Mouse (Mus musculus) liver, embryonic 14.5 days (tissue): ENCODE results near the gene Olfr1045. TPM values are rescaled to one million over a fixed set of nuclear protein-coding genes. Genes with fewer than 3 reads are reported as not detected.

ENCODE experiments used
- ATAC-seq: fragments of 200-750 bp; cut with Nextera tagmentation; 2 replicates; pipeline ENCODE4 v1.8.0; 2017; ENCODE audit warnings: moderate number of reproducible peaks, mild to moderate bottlenecking, moderate library complexity; ENCODE audit not compliant: insufficient read depth
- DNase-seq, 3 experiments: peaks; one replicate each; pipeline ENCODE4 v3.0.0-alpha.2; 2012 to 2013; ENCODE audit warnings: low read depth in 3 of 3, low spot score in 3 of 3
- H3K27ac ChIP-seq: fragments of 300-500 bp; sonication (generic); 2 replicates; pipeline ENCODE4 v1.5.1; 2014; ENCODE audit warnings: moderate library complexity, mild to moderate bottlenecking, control low read depth, inconsistent platforms
- H3K27me3 ChIP-seq: fragments of 300-500 bp; sonication (generic); 2 replicates; pipeline ENCODE4 v1.6.1; 2014; ENCODE audit warnings: mild to moderate bottlenecking, low read length, moderate library complexity; ENCODE audit not compliant: control insufficient read depth, insufficient read depth
- H3K36me3 ChIP-seq: fragments of 300-500 bp; sonication (generic); replicated peaks from 2 replicates; pipeline ENCODE4 v1.6.1; 2014; ENCODE audit warnings: low read depth; ENCODE audit not compliant: control insufficient read depth, insufficient read depth
- H3K4me1 ChIP-seq, 2 experiments: fragments of 200-500 bp in 1 of 2; fragments of 300-500 bp in 1 of 2; sonication (generic) in 1 of 2; replicated peaks; 2 replicates each; pipeline ENCODE4 v1.6.1; 2012 to 2014; ENCODE audit warnings: antibody characterized with exemption in 1 of 2, inconsistent platforms in 1 of 2, low read length in 1 of 2; ENCODE audit not compliant: control insufficient read depth in 2 of 2, insufficient read depth in 2 of 2
- H3K4me2 ChIP-seq: fragments of 300-500 bp; sonication (generic); 2 replicates; pipeline ENCODE4 v1.6.1; 2014; ENCODE audit warnings: low read depth, mild to moderate bottlenecking, control low read depth, moderate library complexity
- H3K4me3 ChIP-seq, 2 experiments: fragments of 200-500 bp in 1 of 2; fragments of 300-500 bp in 1 of 2; sonication (generic) in 1 of 2; 2 replicates each; pipeline ENCODE4 v1.5.1; 2012 to 2014; ENCODE audit warnings: low read depth in 2 of 2, low read length in 2 of 2, mild to moderate bottlenecking in 2 of 2, control low read depth in 1 of 2, inconsistent platforms in 1 of 2, moderate library complexity in 1 of 2; ENCODE audit not compliant: insufficient read depth in 1 of 2
- H3K9ac ChIP-seq: fragments of 300-500 bp; sonication (generic); replicated peaks from 2 replicates; pipeline ENCODE4 v1.6.1; 2014; ENCODE audit warnings: mild to moderate bottlenecking, control low read depth, moderate library complexity
- H3K9me3 ChIP-seq: fragments of 300-500 bp; sonication (generic); 2 replicates; pipeline ENCODE4 v1.6.1; 2016; ENCODE audit warnings: low read length, mixed read lengths; ENCODE audit not compliant: control insufficient read depth
- CTCF ChIP-seq: IDR thresholded peaks from 2 replicates; pipeline ENCODE4 v1.5.1; 2016; ENCODE audit warnings: antibody characterized with exemption, low read depth, control low read depth
- EP300 ChIP-seq: IDR thresholded peaks from 2 replicates; pipeline ENCODE4 v1.6.1; 2016; ENCODE audit warnings: antibody characterized with exemption, low read depth
- WGBS: fragments of 180-500 bp; shearing (Covaris S2); extraction: QIAGEN DNeasy Blood & Tissue Kit; methylation state at CpG from one replicate; pipeline ENCODE4 v1.1.7; 2014; ENCODE audit not compliant: insufficient replicate concordance; 5-methylcytosine and 5-hydroxymethylcytosine counted together
- polyA plus RNA-seq, 2 experiments: library from polyadenylated mRNA; depleted of rRNA in 1 of 2; stranded (reverse) in 1 of 2; unstranded in 1 of 2; fragments of >200 nt; fragmentation: Nextera tagmentation in 1 of 2; extraction: Ambion mirVana in 1 of 2; gene quantifications; 2 replicates each; pipeline versions ENCODE4 v1.2.1 to v1.2.3; 2012 to 2014

Gene Olfr1045
- polyA plus RNA-seq, 2 experiments: not detected

DNA sequence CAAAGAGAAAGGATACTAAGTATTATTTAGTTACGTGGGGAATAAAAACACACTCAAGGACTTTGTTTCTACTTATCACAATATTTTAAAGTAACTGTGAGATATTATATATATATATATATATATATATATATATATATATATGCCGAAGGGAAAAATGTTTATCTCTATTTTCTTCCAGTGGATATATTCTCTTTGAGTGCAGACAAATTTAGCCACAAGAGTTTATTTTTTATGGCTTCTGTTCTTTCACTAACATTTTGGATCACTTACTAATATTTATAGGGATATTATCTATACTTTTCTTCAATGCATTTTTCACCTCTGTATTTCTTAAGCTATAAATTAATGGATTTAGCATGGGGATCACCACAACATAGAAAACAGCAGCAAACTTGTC, 41.1 kb downstream of the Olfr1045 start, which contains the start of gene Olfr1042:
Gene Olfr1042, minus strand, starts transcription at position 101 of the 400 bp plus-strand sequence.
- H3K4me2 ChIP-seq: no peak within 1 kb of the TSS
- no peaks in the 10 kb centered on the region for H3K4me1 ChIP-seq
- WGBS: 67% methylated on average over 2 of the region's 2 CpGs
- no peak for ATAC-seq
- no peak within 1 kb of the TSS for H3K9ac ChIP-seq
- no peaks in the 10 kb centered on the region for H3K36me3 ChIP-seq
- no peaks in the 10 kb centered on the region for H3K27me3 ChIP-seq
- no peaks in the 10 kb centered on the region for H3K9me3 ChIP-seq
- H3K4me3 ChIP-seq: no peak within 1 kb of the TSS
- DNase-seq: no peak
- no peak within 1 kb of the TSS for H3K27ac ChIP-seq
- TF ChIP-seq CTCF (no peak), EP300 (no peak)

DNA sequence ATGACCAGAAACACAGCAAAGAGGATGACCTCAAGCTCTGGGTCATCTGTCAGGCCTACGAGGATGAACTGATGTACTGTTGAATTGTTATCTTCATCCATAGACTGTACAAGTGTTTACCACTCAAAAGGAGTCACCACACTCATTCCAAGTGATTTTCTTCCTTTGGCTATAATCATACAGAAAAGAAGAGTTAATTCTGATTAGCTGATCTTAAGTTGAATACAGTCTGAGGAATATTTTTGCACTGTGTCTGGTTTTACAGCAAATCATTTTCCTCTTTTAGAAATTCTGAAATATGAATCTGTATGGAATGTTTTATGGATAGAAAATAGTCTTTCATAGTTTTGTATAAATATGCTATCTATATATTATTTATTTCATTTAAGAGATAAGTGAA, 56.2 kb downstream of the Olfr1045 start, which contains the start of gene Olfr1040:
Gene Olfr1040, minus strand, starts transcription at position 101 of the 400 bp plus-strand sequence.
- DNase-seq (no peak), ATAC-seq (no peak)
- no peak within 1 kb of the TSS for H3K4me3 ChIP-seq
- H3K36me3 ChIP-seq: no peaks in the 10 kb centered on the region
- TF ChIP-seq EP300 (no peak), CTCF (no peak)
- H3K27me3 ChIP-seq: no peaks in the 10 kb centered on the region
- H3K4me2 ChIP-seq: no peak within 1 kb of the TSS
- H3K9me3 ChIP-seq: no peaks in the 10 kb centered on the region
- WGBS: 59% methylated on average over 1 of the region's 1 CpGs
- H3K27ac ChIP-seq: no peak within 1 kb of the TSS
- no peak within 1 kb of the TSS for H3K9ac ChIP-seq
- no peaks in the 10 kb centered on the region for H3K4me1 ChIP-seq

Other genes starting within 250 kb of the Olfr1045 start
- gene Olfr1029, start 229.1 kb downstream of the Olfr1045 start, polyA plus RNA-seq (2012; rRNA removed): not detected in 2 replicates
- not detected in 2 replicates for gene Olfr1029, start 229.1 kb downstream of the Olfr1045 start, polyA plus RNA-seq (2014; fragmentation: Nextera tagmentation; extraction: Ambion mirVana)
- not detected in 2 replicates for gene Olfr1030, start 223.7 kb downstream of the Olfr1045 start, polyA plus RNA-seq (2012; rRNA removed)
- not detected in 2 replicates for gene Olfr1030, start 223.7 kb downstream of the Olfr1045 start, polyA plus RNA-seq (2014; fragmentation: Nextera tagmentation; extraction: Ambion mirVana)
- gene Olfr1031, start 212.7 kb downstream of the Olfr1045 start, polyA plus RNA-seq (2012; rRNA removed): not detected in 2 replicates
- not detected in 2 replicates for gene Olfr1031, start 212.7 kb downstream of the Olfr1045 start, polyA plus RNA-seq (2014; fragmentation: Nextera tagmentation; extraction: Ambion mirVana)
- gene Olfr1032, start 197.5 kb downstream of the Olfr1045 start, polyA plus RNA-seq (2012; rRNA removed): not detected in 2 replicates
- gene Olfr1032, start 197.5 kb downstream of the Olfr1045 start, polyA plus RNA-seq (2014; fragmentation: Nextera tagmentation; extraction: Ambion mirVana): not detected in 2 replicates
- 0.19 and 0.27 TPM in 2 replicates for gene Olfr1033, start 182.4 kb downstream of the Olfr1045 start, polyA plus RNA-seq (2012; rRNA removed)
- gene Olfr1033, start 182.4 kb downstream of the Olfr1045 start, polyA plus RNA-seq (2014; fragmentation: Nextera tagmentation; extraction: Ambion mirVana): 0.51 and 0.61 TPM in 2 replicates
- 0.06 TPM in 2 replicates for gene Olfr1034, start 157.1 kb downstream of the Olfr1045 start, polyA plus RNA-seq (2012; rRNA removed)
- gene Olfr1034, start 157.1 kb downstream of the Olfr1045 start, polyA plus RNA-seq (2014; fragmentation: Nextera tagmentation; extraction: Ambion mirVana): 0.04 TPM in 1 of 2 replicates, not detected in the other
- not detected in 2 replicates for gene Olfr1036, start 129.0 kb downstream of the Olfr1045 start, polyA plus RNA-seq (2012; rRNA removed)
- not detected in 2 replicates for gene Olfr1036, start 129.0 kb downstream of the Olfr1045 start, polyA plus RNA-seq (2014; fragmentation: Nextera tagmentation; extraction: Ambion mirVana)
- gene Olfr1037, start 115.6 kb downstream of the Olfr1045 start, polyA plus RNA-seq (2012; rRNA removed): not detected in 2 replicates
- gene Olfr1037, start 115.6 kb downstream of the Olfr1045 start, polyA plus RNA-seq (2014; fragmentation: Nextera tagmentation; extraction: Ambion mirVana): not detected in 2 replicates
- not detected in 2 replicates for gene Olfr1039, start 67.1 kb downstream of the Olfr1045 start, polyA plus RNA-seq (2012; rRNA removed)
- not detected in 2 replicates for gene Olfr1039, start 67.1 kb downstream of the Olfr1045 start, polyA plus RNA-seq (2014; fragmentation: Nextera tagmentation; extraction: Ambion mirVana)
- not detected in 2 replicates for gene Olfr1040, start 56.3 kb downstream of the Olfr1045 start, polyA plus RNA-seq (2012; rRNA removed)
- gene Olfr1040, start 56.3 kb downstream of the Olfr1045 start, polyA plus RNA-seq (2014; fragmentation: Nextera tagmentation; extraction: Ambion mirVana): not detected in 2 replicates
- not detected in 2 replicates for gene Olfr1042, start 41.2 kb downstream of the Olfr1045 start, polyA plus RNA-seq (2012; rRNA removed)
- gene Olfr1042, start 41.2 kb downstream of the Olfr1045 start, polyA plus RNA-seq (2014; fragmentation: Nextera tagmentation; extraction: Ambion mirVana): not detected in 2 replicates
- not detected in 2 replicates for gene Olfr1043, start 35.5 kb downstream of the Olfr1045 start, polyA plus RNA-seq (2012; rRNA removed)
- not detected in 2 replicates for gene Olfr1043, start 35.5 kb downstream of the Olfr1045 start, polyA plus RNA-seq (2014; fragmentation: Nextera tagmentation; extraction: Ambion mirVana)
- not detected in 2 replicates for gene Olfr1044, start 25.2 kb downstream of the Olfr1045 start, polyA plus RNA-seq (2012; rRNA removed)
- not detected in 2 replicates for gene Olfr1044, start 25.2 kb downstream of the Olfr1045 start, polyA plus RNA-seq (2014; fragmentation: Nextera tagmentation; extraction: Ambion mirVana)
- not detected in 2 replicates for gene Olfr52, start 17.3 kb downstream of the Olfr1045 start, polyA plus RNA-seq (2012; rRNA removed)
- not detected in 2 replicates for gene Olfr52, start 17.3 kb downstream of the Olfr1045 start, polyA plus RNA-seq (2014; fragmentation: Nextera tagmentation; extraction: Ambion mirVana)
- not detected in 2 replicates for gene Olfr1046, start 16.3 kb upstream of the Olfr1045 start, polyA plus RNA-seq (2012; rRNA removed)
- not detected in 2 replicates for gene Olfr1046, start 16.3 kb upstream of the Olfr1045 start, polyA plus RNA-seq (2014; fragmentation: Nextera tagmentation; extraction: Ambion mirVana)
- gene Olfr1047, start 28.4 kb upstream of the Olfr1045 start, polyA plus RNA-seq (2012; rRNA removed): not detected in 2 replicates
- gene Olfr1047, start 28.4 kb upstream of the Olfr1045 start, polyA plus RNA-seq (2014; fragmentation: Nextera tagmentation; extraction: Ambion mirVana): not detected in 2 replicates
- not detected in 2 replicates for gene Olfr1048, start 37.3 kb upstream of the Olfr1045 start, polyA plus RNA-seq (2012; rRNA removed)
- gene Olfr1048, start 37.3 kb upstream of the Olfr1045 start, polyA plus RNA-seq (2014; fragmentation: Nextera tagmentation; extraction: Ambion mirVana): not detected in 2 replicates
- gene Olfr1049, start 55.3 kb upstream of the Olfr1045 start, polyA plus RNA-seq (2012; rRNA removed): not detected in 2 replicates
- not detected in 2 replicates for gene Olfr1049, start 55.3 kb upstream of the Olfr1045 start, polyA plus RNA-seq (2014; fragmentation: Nextera tagmentation; extraction: Ambion mirVana)
- not detected in 2 replicates for gene Olfr1051, start 76.1 kb upstream of the Olfr1045 start, polyA plus RNA-seq (2012; rRNA removed)
- gene Olfr1051, start 76.1 kb upstream of the Olfr1045 start, polyA plus RNA-seq (2014; fragmentation: Nextera tagmentation; extraction: Ambion mirVana): not detected in 2 replicates
- gene Olfr1052, start 89.4 kb upstream of the Olfr1045 start, polyA plus RNA-seq (2012; rRNA removed): not detected in 2 replicates
- gene Olfr1052, start 89.4 kb upstream of the Olfr1045 start, polyA plus RNA-seq (2014; fragmentation: Nextera tagmentation; extraction: Ambion mirVana): not detected in 2 replicates
- gene Olfr1053, start 112.3 kb upstream of the Olfr1045 start, polyA plus RNA-seq (2012; rRNA removed): not detected in 2 replicates
- gene Olfr1053, start 112.3 kb upstream of the Olfr1045 start, polyA plus RNA-seq (2014; fragmentation: Nextera tagmentation; extraction: Ambion mirVana): not detected in 2 replicates
- not detected in 2 replicates for gene Olfr1054, start 132.4 kb upstream of the Olfr1045 start, polyA plus RNA-seq (2012; rRNA removed)
- not detected in 2 replicates for gene Olfr1054, start 132.4 kb upstream of the Olfr1045 start, polyA plus RNA-seq (2014; fragmentation: Nextera tagmentation; extraction: Ambion mirVana)
- not detected in 2 replicates for gene Olfr1055, start 147.3 kb upstream of the Olfr1045 start, polyA plus RNA-seq (2012; rRNA removed)
- not detected in 2 replicates for gene Olfr1055, start 147.3 kb upstream of the Olfr1045 start, polyA plus RNA-seq (2014; fragmentation: Nextera tagmentation; extraction: Ambion mirVana)
- not detected in 2 replicates for gene Olfr1056, start 159.5 kb upstream of the Olfr1045 start, polyA plus RNA-seq (2012; rRNA removed)
- not detected in 2 replicates for gene Olfr1056, start 159.5 kb upstream of the Olfr1045 start, polyA plus RNA-seq (2014; fragmentation: Nextera tagmentation; extraction: Ambion mirVana)
- gene Olfr1057, start 175.4 kb upstream of the Olfr1045 start, polyA plus RNA-seq (2012; rRNA removed): not detected in 2 replicates
- gene Olfr1057, start 175.4 kb upstream of the Olfr1045 start, polyA plus RNA-seq (2014; fragmentation: Nextera tagmentation; extraction: Ambion mirVana): not detected in 2 replicates
- gene Olfr1058, start 185.6 kb upstream of the Olfr1045 start, polyA plus RNA-seq (2012; rRNA removed): not detected in 2 replicates
- gene Olfr1058, start 185.6 kb upstream of the Olfr1045 start, polyA plus RNA-seq (2014; fragmentation: Nextera tagmentation; extraction: Ambion mirVana): not detected in 2 replicates
- gene Olfr1061, start 211.0 kb upstream of the Olfr1045 start, polyA plus RNA-seq (2012; rRNA removed): not detected in 2 replicates
- gene Olfr1061, start 211.0 kb upstream of the Olfr1045 start, polyA plus RNA-seq (2014; fragmentation: Nextera tagmentation; extraction: Ambion mirVana): not detected in 2 replicates
- not detected in 2 replicates for gene Olfr1062, start 223.7 kb upstream of the Olfr1045 start, polyA plus RNA-seq (2012; rRNA removed)
- gene Olfr1062, start 223.7 kb upstream of the Olfr1045 start, polyA plus RNA-seq (2014; fragmentation: Nextera tagmentation; extraction: Ambion mirVana): not detected in 2 replicates
- gene Olfr1065, start 247.6 kb upstream of the Olfr1045 start, polyA plus RNA-seq (2012; rRNA removed): not detected in 2 replicates
- not detected in 2 replicates for gene Olfr1065, start 247.6 kb upstream of the Olfr1045 start, polyA plus RNA-seq (2014; fragmentation: Nextera tagmentation; extraction: Ambion mirVana)